Mouse (Mus musculus): ENCODE data around the gene Scgb2b21. TPM values are rescaled to one million over a fixed set of nuclear protein-coding genes. Genes with fewer than 3 reads are reported as not detected.
"Not testable (repeated sequence)": the region's sequence is repeated elsewhere in the genome, so short reads cannot be mapped to it uniquely, and the experiment has no call there.

Gene Scgb2b21
- polyA plus RNA-seq (2012; ENCODE audit: insufficient read depth, insufficient read length, low replicate concordance, missing spikeins): not detected in 2 replicates

DNA sequence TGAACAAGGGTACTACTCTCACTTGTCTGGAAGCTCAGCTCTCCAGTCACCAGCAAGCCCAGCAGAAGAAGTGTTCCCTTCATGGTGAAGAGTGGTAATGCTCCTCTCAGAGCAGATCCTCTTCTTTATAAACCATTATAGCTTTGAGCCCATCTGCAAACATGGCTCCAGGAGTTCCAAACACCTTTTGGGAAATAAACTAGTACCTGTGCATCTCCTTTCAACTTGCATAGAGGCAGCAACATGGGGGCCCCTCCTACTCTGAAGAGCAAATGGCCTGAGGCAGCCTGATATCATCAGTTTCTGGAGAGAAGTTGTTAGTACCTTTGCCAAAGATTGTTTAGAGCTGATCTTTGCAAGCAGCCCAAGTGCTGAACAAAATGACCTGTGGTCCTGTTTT lies at the start of gene Scgb2b21:
TSS of gene Scgb2b21 (minus strand) at position 101 of the 400 bp plus-strand sequence.
- TF ChIP-seq CTCF (IDR thresholded peaks at IDR 0.05; ENCODE audit: insufficient read depth, low read depth, low read length) (no peak), POLR2A (IDR thresholded peaks at IDR 0.05; ENCODE audit: insufficient read depth, low read depth, low read length) (no peak)
- H3K27ac ChIP-seq (ENCODE audit: insufficient read depth, low read depth, low read length): no peak within 1 kb of the TSS
- no peak within 1 kb of the TSS for H3K4me3 ChIP-seq (ENCODE audit: insufficient read depth, low read depth, low read length)
- H3K4me1 ChIP-seq (ENCODE audit: control insufficient read depth, insufficient read depth, low read length): no peaks in the 10 kb centered on the region

DNA sequence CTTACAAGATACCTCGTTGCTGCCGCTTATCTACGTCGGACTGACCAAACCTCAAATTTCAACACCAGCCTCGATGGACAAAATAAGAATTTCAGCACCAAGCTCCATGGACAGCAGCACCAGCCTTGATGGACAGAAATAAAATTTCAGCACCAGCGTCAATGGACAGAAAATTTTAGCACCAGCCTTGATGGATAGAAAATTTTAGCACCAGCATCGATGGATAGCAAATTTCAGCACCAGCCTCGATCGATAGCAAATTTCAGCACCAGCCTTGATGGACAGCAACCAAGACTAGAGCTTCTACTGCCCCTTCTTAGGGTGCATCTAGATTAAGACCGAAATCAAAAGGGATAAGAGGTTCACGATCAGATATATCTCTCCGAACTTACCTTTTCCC lies 23.2 kb upstream of the Scgb2b21 start:
- H3K27ac ChIP-seq (ENCODE audit: insufficient read depth, low read depth, low read length); H3K4me3 ChIP-seq (ENCODE audit: insufficient read depth, low read depth, low read length); H3K4me1 ChIP-seq (ENCODE audit: control insufficient read depth, insufficient read depth, low read length): not testable (repeated sequence)
- 91% methylated on average over 12 of the region's 12 CpGs for WGBS

Other genes starting within 250 kb of the Scgb2b21 start
- not detected in 2 replicates for gene Scgb2b19, start 240.1 kb downstream of the Scgb2b21 start, polyA plus RNA-seq (2012; ENCODE audit: insufficient read depth, insufficient read length, low replicate concordance, missing spikeins)
- not detected in 2 replicates for gene Scgb1b19, start 233.2 kb downstream of the Scgb2b21 start, polyA plus RNA-seq (2012; ENCODE audit: insufficient read depth, insufficient read length, low replicate concordance, missing spikeins)
- not detected in 2 replicates for gene Scgb2b20, start 154.1 kb downstream of the Scgb2b21 start, polyA plus RNA-seq (2012; ENCODE audit: insufficient read depth, insufficient read length, low replicate concordance, missing spikeins)
- gene Scgb1b20, start 147.2 kb downstream of the Scgb2b21 start, polyA plus RNA-seq (2012; ENCODE audit: insufficient read depth, insufficient read length, low replicate concordance, missing spikeins): not detected in 2 replicates
- not detected in 2 replicates for gene Scgb2b24, start 218.9 kb upstream of the Scgb2b21 start, polyA plus RNA-seq (2012; ENCODE audit: insufficient read depth, insufficient read length, low replicate concordance, missing spikeins)
- gene Scgb1b24, start 223.3 kb upstream of the Scgb2b21 start, polyA plus RNA-seq (2012; ENCODE audit: insufficient read depth, insufficient read length, low replicate concordance, missing spikeins): not detected in 2 replicates